Mouse (Mus musculus) CH12.LX (cell line): ENCODE results near the gene Rpl6. TPM values are rescaled to one million over a fixed set of nuclear protein-coding genes. Genes with fewer than 3 reads are reported as not detected.
A peak's percentile ranks its signal among the peaks of the same experiment; 100 is the strongest.

ENCODE experiments used
- DNase-seq: peaks from one replicate; pipeline ENCODE4 v3.0.0-alpha.2; 2013; ENCODE audit errors: extremely low read depth
- H3K27ac ChIP-seq: 2 replicates; pipeline ENCODE4 v1.5.1; 2012; ENCODE audit warnings: low read depth, mild to moderate bottlenecking, control low read depth, moderate library complexity; ENCODE audit not compliant: insufficient read depth
- H3K27me3 ChIP-seq: replicated peaks from 2 replicates; pipeline ENCODE3; 2012; ENCODE audit warnings: inconsistent platforms
- H3K36me3 ChIP-seq, 2 experiments: replicated peaks in 1 of 2; 2 replicates each; pipeline versions ENCODE3 to v1.6.1; 2012; ENCODE audit warnings: inconsistent platforms in 1 of 2, low read length in 1 of 2, mild to moderate bottlenecking in 1 of 2, mixed read lengths in 1 of 2, moderate library complexity in 1 of 2; ENCODE audit not compliant: control insufficient read depth in 1 of 2, insufficient read depth in 1 of 2
- H3K4me1 ChIP-seq, 2 experiments: 2 replicates each; pipeline ENCODE4 v1.6.1; 2012; ENCODE audit warnings: inconsistent platforms in 1 of 2, moderate library complexity in 1 of 2; ENCODE audit not compliant: insufficient read depth in 2 of 2, control insufficient read depth in 1 of 2
- H3K4me2 ChIP-seq: 2 replicates; pipeline ENCODE4 v1.6.1; 2012; ENCODE audit warnings: low read depth, mild to moderate bottlenecking, control low read depth; ENCODE audit not compliant: poor library complexity, insufficient read depth, severe bottlenecking
- H3K4me3 ChIP-seq, 3 experiments: fragments of 150-350 bp in 1 of 3; sonication (generic) in 1 of 3; replicated peaks in 1 of 3; 2 replicates each; pipeline versions ENCODE3 to v1.5.1; 2011 to 2012; ENCODE audit warnings: low read depth in 2 of 3, low read length in 2 of 3, mild to moderate bottlenecking in 2 of 3, moderate library complexity in 2 of 3, control low read depth in 1 of 3, improper control_type of control experiment in 1 of 3, inconsistent platforms in 1 of 3, mixed read lengths in 1 of 3; ENCODE audit not compliant: poor library complexity in 1 of 3
- H3K79me2 ChIP-seq: replicated peaks from 2 replicates; pipeline ENCODE4 v1.6.1; 2012; ENCODE audit warnings: mild to moderate bottlenecking, moderate library complexity; ENCODE audit not compliant: control insufficient read depth, poor library complexity, insufficient read depth, severe bottlenecking; ENCODE audit errors: extremely low read depth
- H3K9ac ChIP-seq: 2 replicates; pipeline ENCODE4 v1.6.1; 2012; ENCODE audit warnings: low read depth, mild to moderate bottlenecking, control low read depth, moderate library complexity; ENCODE audit not compliant: insufficient read depth
- H3K9me3 ChIP-seq: replicated peaks from 2 replicates; pipeline ENCODE3; 2012; ENCODE audit warnings: low read length, inconsistent platforms, mixed read lengths
- BHLHE40 ChIP-seq: IDR thresholded peaks from 2 replicates; pipeline ENCODE4 v1.6.1; 2011; ENCODE audit warnings: mild to moderate bottlenecking, low read depth, low read length, improper control_type of control experiment
- CHD1 ChIP-seq: IDR thresholded peaks from 2 replicates; pipeline ENCODE4 v1.6.1; 2012; ENCODE audit warnings: low read depth, low read length, improper control_type of control experiment, inconsistent platforms
- CTCF ChIP-seq, 2 experiments: IDR thresholded peaks in 1 of 2; conservative IDR thresholded peaks in 1 of 2; 2 replicates each; pipeline ENCODE4 v1.5.1; 2011 to 2012; ENCODE audit warnings: low read depth in 2 of 2, low read length in 2 of 2, improper control_type of control experiment in 1 of 2, inconsistent platforms in 1 of 2, mild to moderate bottlenecking in 1 of 2, moderate library complexity in 1 of 2
- ELF1 ChIP-seq: IDR thresholded peaks from 2 replicates; pipeline ENCODE4 v1.6.1; 2014; ENCODE audit warnings: low read depth, mild to moderate bottlenecking, inconsistent platforms, low read length, improper control_type of control experiment
- EP300 ChIP-seq: IDR thresholded peaks from 2 replicates; pipeline ENCODE4 v1.6.1; 2011; ENCODE audit warnings: low read length, improper control_type of control experiment
- ETS1 ChIP-seq: conservative IDR thresholded peaks from 2 replicates; pipeline ENCODE4 v1.6.1; 2012; ENCODE audit warnings: low read depth, mild to moderate bottlenecking, inconsistent platforms, low read length, improper control_type of control experiment, moderate library complexity
- GABPA ChIP-seq: IDR thresholded peaks from 2 replicates; pipeline ENCODE4 v1.6.1; 2012; ENCODE audit warnings: low read depth, low read length, improper control_type of control experiment, inconsistent platforms; ENCODE audit not compliant: insufficient replicate concordance
- IRF4 ChIP-seq: IDR thresholded peaks from 2 replicates; pipeline ENCODE4 v1.6.1; 2014; ENCODE audit warnings: low read depth, mild to moderate bottlenecking, inconsistent platforms, low read length, improper control_type of control experiment
- JUN ChIP-seq: IDR thresholded peaks from 2 replicates; pipeline ENCODE4 v1.6.1; 2011; ENCODE audit warnings: low read depth, mild to moderate bottlenecking, low read length, improper control_type of control experiment, moderate library complexity; ENCODE audit not compliant: insufficient read depth
- JUND ChIP-seq: conservative IDR thresholded peaks from 2 replicates; pipeline ENCODE4 v1.6.1; 2011; ENCODE audit warnings: low read depth, low read length, improper control_type of control experiment
- KAT2A ChIP-seq: IDR thresholded peaks from 2 replicates; pipeline ENCODE4 v1.6.1; 2012; ENCODE audit warnings: low read length, improper control_type of control experiment, inconsistent platforms; ENCODE audit not compliant: insufficient replicate concordance
- MAX ChIP-seq: IDR thresholded peaks from 2 replicates; pipeline ENCODE4 v1.6.1; 2011; ENCODE audit warnings: low read length, improper control_type of control experiment
- MEF2A ChIP-seq: IDR thresholded peaks from 2 replicates; pipeline ENCODE4 v1.6.1; 2014; ENCODE audit warnings: low read depth, mild to moderate bottlenecking, inconsistent platforms, low read length, improper control_type of control experiment, borderline replicate concordance
- MYC ChIP-seq: IDR thresholded peaks from 2 replicates; pipeline ENCODE4 v1.6.1; 2011; ENCODE audit warnings: low read depth, mild to moderate bottlenecking, improper control_type of control experiment, low read length
- NELFE ChIP-seq: IDR thresholded peaks from 2 replicates; pipeline ENCODE4 v1.6.1; 2011; ENCODE audit warnings: low read depth, low read length, improper control_type of control experiment
- NRF1 ChIP-seq: IDR thresholded peaks from 2 replicates; pipeline ENCODE4 v1.6.1; 2014; ENCODE audit warnings: low read depth, mild to moderate bottlenecking, inconsistent platforms, low read length, improper control_type of control experiment, moderate library complexity
- RAD21 ChIP-seq: IDR thresholded peaks from 2 replicates; pipeline ENCODE4 v1.6.1; 2011; ENCODE audit warnings: low read depth, mild to moderate bottlenecking, low read length, improper control_type of control experiment, moderate library complexity
- RCOR1 ChIP-seq: conservative IDR thresholded peaks from 2 replicates; pipeline ENCODE4 v1.6.1; 2012; ENCODE audit warnings: low read depth, mild to moderate bottlenecking, inconsistent platforms, low read length, improper control_type of control experiment
- SIN3A ChIP-seq: IDR thresholded peaks from 2 replicates; pipeline ENCODE4 v1.6.1; 2012; ENCODE audit warnings: low read length, improper control_type of control experiment, inconsistent platforms
- SMC3 ChIP-seq: IDR thresholded peaks from 2 replicates; pipeline ENCODE4 v1.6.1; 2011; ENCODE audit warnings: low read depth, low read length, improper control_type of control experiment
- TCF12 ChIP-seq: IDR thresholded peaks from 2 replicates; pipeline ENCODE4 v1.6.1; 2014; ENCODE audit warnings: low read depth, mild to moderate bottlenecking, inconsistent platforms, low read length, improper control_type of control experiment
- USF2 ChIP-seq: conservative IDR thresholded peaks from 2 replicates; pipeline ENCODE4 v1.6.1; 2011; ENCODE audit warnings: low read depth, low read length, improper control_type of control experiment
- ZC3H11A ChIP-seq: IDR thresholded peaks from 2 replicates; pipeline ENCODE4 v1.6.1; 2012; ENCODE audit warnings: low read depth, mild to moderate bottlenecking, inconsistent platforms, low read length, improper control_type of control experiment
- ZNF384 ChIP-seq: IDR thresholded peaks from 2 replicates; pipeline ENCODE4 v1.6.1; 2012; ENCODE audit warnings: low read depth, low read length, improper control_type of control experiment, inconsistent platforms
- dilution Hi-C: fragments of 300-500 bp; cut with MboI; formaldehyde crosslinking; loops from 2 replicates; pipeline ENCODE4 v1.14.3; 2020; ENCODE audit warnings: low sequenced_read_pairs; ENCODE audit not compliant: extremely low pct_unique_long_range_greater_than_20kb, extremely low pct_ligation_motif_present
- in situ Hi-C: fragments of 300-500 bp; cut with MboI; formaldehyde crosslinking; loops from 3 replicates; pipeline ENCODE4 v1.14.3; 2019; ENCODE audit warnings: low sequenced_read_pairs, low pct_ligation_motif_present, low pct_unique_long_range_greater_than_20kb, mixed read lengths
- polyA plus RNA-seq: library from polyadenylated mRNA; unstranded; fragments of >175 nt; gene quantifications from 2 replicates; pipeline ENCODE4 v1.2.1, GENCODE M21; 2012; ENCODE audit warnings: low read depth; ENCODE audit not compliant: insufficient read length
- total RNA-seq, 2 experiments: library from RNA; depleted of rRNA; stranded (reverse); fragments of 300-350 nt in 1 of 2; fragments of >200 nt in 1 of 2; gene quantifications; 2 replicates each; pipeline ENCODE4 v1.2.3; 2012 to 2014

Rpl6 gene
- total and polyA plus RNA-seq, 3 experiments, result 2,433 to 2,694 (median 2,607) TPM

GRCm38 (mm10) chr5:121217313-121217634, 13.0 kb downstream of the Rpl6 start:
- DNase-seq, result no peak
- dilution Hi-C loops (no loop called here), in situ Hi-C loops (no loop called here)
- Histone ChIP-seq H3K79me2 (peaks cover 6% of the 10 kb centered on the region), H3K27me3 (no peaks in the 10 kb centered on the region), H3K9ac (no peak overlapping the region), H3K4me3 (no peak overlapping the region), H3K4me1 (peaks cover 0 to 24% of the 10 kb centered on the region in 2 experiments; a peak in 2 of 4 replicates), H3K36me3 (peaks cover 5 to 18% of the 10 kb centered on the region in 2 experiments), H3K4me2 (no peak overlapping the region), H3K27ac (no peak overlapping the region), H3K9me3 (peaks cover 1% of the 10 kb centered on the region)
- TF ChIP-seq TCF12 (no peak), MYC (no peak), NRF1 (no peak), IRF4 (no peak), NELFE (no peak), JUND (no peak), ELF1 (no peak), SMC3 (no peak), ETS1 (no peak), CHD1 (no peak), EP300 (no peak), MAX (no peak), USF2 (no peak), JUN (no peak), RAD21 (no peak), ZC3H11A (no peak), SIN3A (no peak), RCOR1 (no peak), ZNF384 (no peak)

- no peak overlapping the region for H3K4me3 ChIP-seq
- H3K4me2 ChIP-seq, result no peak overlapping the region
- H3K27ac ChIP-seq, result no peak overlapping the region
Measured at GRCm38 (mm10) chr5:121219190-121219589, 14.9 kb downstream of the Rpl6 start.

More at GRCm38 (mm10) chr5:121219190-121219589, 14.9 kb downstream of the Rpl6 start:
- Histone ChIP-seq H3K9me3 (no peaks in the 10 kb centered on the region), H3K36me3 (peaks cover 0 to 5% of the 10 kb centered on the region in 2 experiments), H3K4me1 (peaks cover 0 to 24% of the 10 kb centered on the region in 2 experiments; a peak in 2 of 4 replicates), H3K27me3 (no peaks in the 10 kb centered on the region), H3K79me2 (peaks cover 10% of the 10 kb centered on the region), H3K9ac (no peak overlapping the region)
- no peak for TF ChIP-seq BHLHE40
- no peak for TF ChIP-seq GABPA
- no peak for TF ChIP-seq JUN
- TF ChIP-seq ETS1, result 0 out of 2 replicates have a peak, but pooled peaks have one; percentile 12
- no peak for TF ChIP-seq CTCF (conservative IDR thresholded peaks at IDR 0.05 in 1 of 2, IDR thresholded peaks at IDR 0.05 in 1 of 2; ENCODE audit: low read depth in 2 of 2, low read length in 2 of 2)
- 0 out of 2 replicates have a peak, but pooled peaks have one; percentile 54 for TF ChIP-seq KAT2A
- TF ChIP-seq IRF4, result 0 out of 2 replicates have a peak, but pooled peaks have one; percentile 31
- TF ChIP-seq ELF1, result no peak
- no peak for TF ChIP-seq MEF2A
- TF ChIP-seq RAD21, result no peak
- no peak for TF ChIP-seq MAX
- dilution Hi-C loops, result no loop called here
- in situ Hi-C loops, result no loop called here
- peak; percentile 74 for DNase-seq
